Mouse (Mus musculus): ENCODE results near the gene Ranbp1.
A peak's percentile ranks its signal among the peaks of the same experiment; 100 is the strongest.
"Not testable (repeated sequence)": the region's sequence is repeated elsewhere in the genome, so short reads cannot be mapped to it uniquely, and the experiment has no call there.

Ranbp1 gene

DNA sequence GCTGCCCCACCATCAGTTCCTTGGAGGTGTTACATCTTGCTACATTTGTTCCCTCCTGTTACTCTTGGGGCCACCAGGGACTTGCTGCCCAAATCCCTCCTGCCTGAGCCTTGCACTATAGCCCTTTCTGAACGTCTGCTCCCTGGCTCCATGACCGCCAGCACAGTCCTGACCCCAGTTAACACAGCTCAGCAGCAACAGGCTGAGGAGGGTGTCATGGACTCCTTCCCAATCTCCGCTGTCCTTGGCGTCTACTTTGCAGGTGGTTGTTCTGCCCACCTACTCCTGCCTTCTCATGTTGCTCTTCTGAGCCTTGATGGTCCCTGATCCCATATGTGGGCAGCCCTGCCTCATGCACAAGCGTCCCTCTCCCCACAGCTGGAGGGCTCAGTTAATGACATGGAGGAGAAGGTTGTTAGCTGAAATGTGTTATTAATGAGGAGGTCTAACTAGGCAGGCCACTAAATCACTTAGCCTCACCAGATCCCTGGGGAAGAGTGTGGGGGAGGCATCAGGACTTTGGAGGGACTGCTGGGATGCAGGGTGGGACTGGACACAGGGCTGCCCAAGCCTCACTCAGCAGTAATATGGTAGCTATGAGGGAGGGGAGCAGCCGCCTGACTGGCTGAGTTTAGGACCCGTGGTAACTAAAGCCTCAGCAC, 45.0 kb downstream of the Ranbp1 start:
- no peak for DNase-seq (ENCODE audit: low read depth)

DNA sequence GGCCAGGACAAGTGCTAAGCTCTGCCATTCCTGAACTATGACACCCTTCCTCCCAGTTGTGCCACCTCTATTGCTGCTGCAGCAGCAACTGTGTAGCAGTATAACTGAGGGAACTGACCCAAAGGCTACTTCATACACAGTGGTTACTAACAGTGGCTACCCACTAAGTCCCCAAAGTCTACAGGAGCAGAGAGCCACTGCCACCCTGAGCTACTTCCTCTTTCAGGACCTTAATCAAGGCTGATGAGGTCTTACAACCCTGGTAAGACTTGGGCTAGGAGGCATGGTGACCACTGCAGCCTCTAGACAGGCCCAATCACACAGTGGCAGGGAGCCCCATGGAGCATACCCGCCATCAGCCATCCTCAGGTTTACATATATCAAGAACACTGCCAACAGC, 46.5 kb downstream of the Ranbp1 start:
- no peak for DNase-seq (ENCODE audit: low read depth)

DNA sequence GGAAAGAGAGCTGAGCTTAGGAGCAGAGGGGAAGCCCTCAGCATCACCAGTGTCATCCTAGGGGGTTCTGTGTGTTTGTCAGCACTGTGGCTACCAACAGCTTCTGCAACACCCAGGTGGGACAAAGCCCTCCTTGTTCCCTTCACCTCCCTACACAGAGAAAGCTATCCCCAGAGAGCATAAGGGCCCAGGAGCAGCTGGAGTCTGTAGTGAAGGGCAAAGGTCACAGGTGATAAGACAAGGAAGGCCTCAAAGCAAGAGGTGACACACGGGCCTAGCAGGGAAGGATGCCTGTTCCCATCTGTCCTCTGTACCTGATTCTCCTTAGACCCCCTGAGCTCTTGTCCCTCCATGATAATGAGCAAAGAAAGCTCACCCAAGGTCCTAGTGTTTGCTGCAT, 46.9 kb downstream of the Ranbp1 start:
- DNase-seq (ENCODE audit: low read depth) = no peak

DNA sequence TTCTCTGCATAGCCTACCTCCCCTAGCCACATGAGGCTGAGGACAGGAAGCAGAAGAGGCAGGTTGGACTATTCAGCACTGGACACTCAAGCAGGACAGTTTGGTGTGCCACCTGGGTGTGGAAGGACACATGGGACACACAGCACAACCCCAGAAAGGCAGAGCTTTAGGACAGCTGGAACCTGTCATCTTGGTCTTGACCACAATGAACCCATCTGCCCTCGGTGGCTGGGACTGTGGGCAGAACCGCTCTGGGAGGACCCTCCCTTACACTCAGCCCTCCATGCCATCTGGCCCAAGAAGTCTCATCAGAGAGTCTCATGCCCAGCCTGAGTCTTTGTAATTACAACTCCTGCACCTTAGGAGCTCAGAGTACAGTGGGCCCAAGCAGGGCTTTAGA, 48.5 kb downstream of the Ranbp1 start:
- no peak for DNase-seq (ENCODE audit: low read depth)

DNA sequence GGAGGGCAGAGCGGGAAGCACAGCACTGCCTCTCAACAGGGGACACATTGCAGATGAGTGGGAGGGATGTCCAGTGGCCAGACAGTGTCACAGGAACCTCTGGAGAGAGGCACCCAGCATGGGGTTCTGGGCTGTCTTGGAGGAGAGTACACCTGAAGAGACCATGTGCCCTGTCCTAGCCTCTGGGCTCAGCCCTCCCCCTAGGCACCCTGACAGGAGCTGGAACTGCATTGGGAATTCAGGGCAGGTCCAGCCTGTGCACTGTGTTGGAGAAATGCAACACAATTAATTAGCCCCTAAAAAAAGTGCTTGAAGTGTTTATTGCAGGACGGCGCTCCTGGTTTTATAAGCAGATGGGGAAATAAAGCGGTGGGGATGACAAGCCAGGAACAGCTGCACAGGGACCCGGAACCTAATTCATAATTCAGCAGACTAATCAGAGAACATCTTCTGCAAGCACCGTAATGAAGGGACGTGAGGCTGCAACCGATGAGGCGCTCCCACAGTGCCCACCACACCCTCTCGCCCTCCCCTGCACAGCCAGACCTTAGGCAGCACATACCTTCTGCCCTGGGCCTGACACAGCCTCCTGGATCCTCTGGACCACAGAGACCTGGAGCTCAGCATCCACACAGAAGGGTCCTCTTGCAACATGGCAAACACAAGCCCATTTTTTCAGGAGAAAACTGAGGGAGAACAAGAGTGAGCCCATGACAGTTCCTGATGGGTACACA, 50.0 kb downstream of the Ranbp1 start:
- DNase-seq (ENCODE audit: low read depth) = no peak

DNA sequence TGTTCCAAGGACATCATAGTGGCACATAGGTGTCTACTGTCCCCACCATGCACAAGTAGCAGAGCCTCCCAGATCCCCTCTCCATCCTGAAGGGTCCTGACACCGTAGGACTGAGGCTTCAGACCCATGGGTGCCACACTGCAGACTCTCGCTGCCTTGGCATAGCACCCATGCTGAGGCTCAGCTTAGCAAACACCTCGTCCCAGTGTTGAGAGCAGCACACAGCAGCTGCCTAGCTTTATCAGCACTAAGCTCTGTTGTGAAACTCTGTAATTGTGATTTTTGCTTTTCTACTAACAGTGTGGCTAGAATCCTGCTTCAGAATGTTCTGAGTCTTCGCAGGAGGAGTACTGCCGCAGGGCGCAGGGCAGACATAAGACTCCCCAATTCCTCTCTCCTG, 50.7 kb downstream of the Ranbp1 start:
- no peak for DNase-seq (ENCODE audit: low read depth)

DNA sequence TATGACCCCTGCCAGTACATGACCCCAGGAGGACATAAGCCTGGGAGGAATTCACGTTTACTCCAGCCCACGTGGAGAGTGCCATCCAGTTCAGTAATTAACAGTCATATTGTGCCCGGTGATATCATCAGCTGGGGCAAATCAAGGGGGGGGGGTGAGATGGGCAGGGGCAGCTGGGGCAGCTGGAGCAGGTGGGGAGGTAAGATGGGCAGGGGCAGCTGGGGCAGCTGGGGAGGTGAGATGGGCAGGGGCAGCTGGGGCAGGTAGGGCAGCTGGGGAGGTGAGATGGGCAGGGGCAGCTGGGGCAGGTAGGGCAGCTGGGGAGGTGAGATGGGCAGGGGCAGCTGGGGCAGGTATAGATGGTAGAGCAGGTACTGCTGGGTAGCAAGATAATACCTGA, 53.0 kb downstream of the Ranbp1 start:
- not testable (repeated sequence) for DNase-seq (ENCODE audit: low read depth)

DNA sequence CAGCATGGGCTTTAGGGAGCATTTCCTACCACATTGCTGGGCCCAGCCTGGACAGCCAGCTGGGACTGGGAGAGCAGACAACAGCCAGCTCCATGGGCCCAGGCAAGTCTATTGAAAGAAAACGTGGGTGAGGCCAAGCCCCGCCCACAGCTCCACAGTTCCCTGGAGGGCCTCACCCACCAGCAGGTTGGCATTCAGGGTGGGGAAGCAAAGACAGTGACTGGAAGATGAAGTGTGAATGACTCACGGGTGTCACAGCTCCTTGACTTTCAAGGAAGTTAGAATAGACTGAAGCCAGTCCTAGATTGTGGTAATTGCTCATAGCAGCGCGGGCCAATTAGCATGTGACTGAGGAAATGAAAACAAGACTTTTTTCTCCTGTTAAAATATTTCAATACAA, 53.5 kb downstream of the Ranbp1 start:
- DNase-seq (ENCODE audit: low read depth) = peak; percentile 29

DNA sequence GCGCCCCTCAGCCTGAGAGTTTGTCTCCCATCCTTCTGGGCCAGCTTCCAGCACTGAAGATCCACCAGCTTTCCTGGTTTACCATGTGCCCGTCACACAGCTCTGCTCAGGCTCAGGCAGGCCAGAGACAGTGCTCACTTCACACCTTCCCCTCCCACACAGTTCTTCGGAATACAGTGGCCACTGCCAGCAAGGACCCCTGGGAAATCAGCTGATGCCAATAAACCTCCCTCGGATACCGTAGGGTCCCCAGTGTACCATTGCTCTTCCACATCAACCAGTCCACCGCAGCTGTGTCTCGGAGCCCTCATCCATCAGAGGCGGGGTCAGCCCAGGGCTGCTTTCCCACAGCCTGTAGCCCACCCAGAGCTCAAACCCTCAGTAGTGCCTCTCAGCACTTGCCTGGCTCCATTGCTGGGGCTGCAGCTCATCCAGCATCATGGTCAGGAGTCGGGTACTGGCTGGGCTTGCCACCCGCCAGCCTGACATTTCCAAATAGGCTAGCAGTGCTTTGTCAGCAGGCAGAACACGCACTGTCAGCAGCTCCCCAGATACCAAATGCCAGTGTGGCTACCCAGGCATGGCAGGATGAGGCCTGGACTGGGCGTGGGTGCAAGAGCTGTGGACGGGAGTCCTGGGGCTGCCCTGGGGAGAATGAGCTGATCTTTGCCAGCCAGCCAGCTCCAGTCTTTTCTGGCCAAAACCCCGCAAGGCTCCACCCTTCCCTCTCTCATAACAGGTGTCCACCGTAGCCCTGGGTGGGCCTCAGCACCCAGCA, 54.1 kb downstream of the Ranbp1 start:
- DNase-seq (ENCODE audit: low read depth) = no peak

DNA sequence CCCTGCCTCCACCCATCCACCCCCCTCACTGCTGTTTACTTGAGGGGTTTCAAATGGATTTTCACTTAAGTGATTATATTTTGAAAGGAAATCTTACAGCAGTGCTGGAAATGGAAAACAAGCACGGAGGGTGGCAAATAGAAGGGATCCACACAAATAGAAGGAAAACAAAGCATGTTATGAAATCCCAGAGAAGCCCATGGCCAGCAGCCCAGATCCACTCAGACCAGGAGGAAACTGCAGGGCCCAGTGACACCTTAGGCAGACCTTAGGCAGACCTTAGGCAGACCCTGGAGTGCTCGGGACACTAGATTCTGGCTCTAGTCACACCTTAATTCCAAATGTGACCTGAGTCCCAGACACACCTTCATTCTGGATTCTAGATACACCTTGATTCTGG, 57.5 kb downstream of the Ranbp1 start:
- no peak for DNase-seq (ENCODE audit: low read depth)

Data from c-Kit-positive CD71-negative TER-119-negative erythroid progenitor cells, embryonic 14.5 days (primary cell).